Mouse (Mus musculus) forebrain, embryonic 12.5 days (tissue): ENCODE measurements around the gene Tm4sf5. TPM values are rescaled to one million over a fixed set of nuclear protein-coding genes. Genes with fewer than 3 reads are reported as not detected.

Experiments used
- polyA plus RNA-seq: library from polyadenylated mRNA; unstranded; fragments of >200 nt; fragmentation: Nextera tagmentation; extraction: Ambion mirVana; gene quantifications from 2 replicates; pipeline ENCODE4 v1.2.1, GENCODE M21; 2016

The Tm4sf5 gene
- polyA plus RNA-seq, 1 experiment from 2014 or later: 0.49 TPM

Other genes starting within 250 kb of the Tm4sf5 start
- gene Alox12, start 249.9 kb upstream of the Tm4sf5 start, polyA plus RNA-seq: 1.3 and 1.6 TPM in 2 replicates
- gene Alox12e, start 182.6 kb upstream of the Tm4sf5 start, polyA plus RNA-seq: not detected in 2 replicates
- 0.08 and 0.34 TPM in 2 replicates for gene Alox15, start 153.2 kb upstream of the Tm4sf5 start, polyA plus RNA-seq
- gene Pelp1, start 95.2 kb upstream of the Tm4sf5 start, polyA plus RNA-seq: 40.3 and 46.2 TPM in 2 replicates
- 36.9 and 40.5 TPM in 2 replicates for gene Arrb2, start 72.6 kb upstream of the Tm4sf5 start, polyA plus RNA-seq
- 32.1 and 32.5 TPM in 2 replicates for gene Med11, start 53.3 kb upstream of the Tm4sf5 start, polyA plus RNA-seq
- 0.35 and 0.43 TPM in 2 replicates for gene Zmynd15, start 45.8 kb upstream of the Tm4sf5 start, polyA plus RNA-seq
- gene Cxcl16, start 45.3 kb upstream of the Tm4sf5 start, polyA plus RNA-seq: 0.74 and 1.0 TPM in 2 replicates
- not detected in 2 replicates for gene Vmo1, start 9.4 kb downstream of the Tm4sf5 start, polyA plus RNA-seq
- not detected in 2 replicates for gene Gltpd2, start 14.0 kb downstream of the Tm4sf5 start, polyA plus RNA-seq
- 758 and 788 TPM in 2 replicates for gene Psmb6, start 20.1 kb downstream of the Tm4sf5 start, polyA plus RNA-seq
- not detected in 2 replicates for gene Gm40193, start 27.7 kb downstream of the Tm4sf5 start, polyA plus RNA-seq
- 3.4 and 4.0 TPM in 2 replicates for gene Pld2, start 34.8 kb downstream of the Tm4sf5 start, polyA plus RNA-seq
- 15.3 and 17.4 TPM in 2 replicates for gene Mink1, start 57.6 kb downstream of the Tm4sf5 start, polyA plus RNA-seq
- gene 4930544D05Rik, start 110.6 kb downstream of the Tm4sf5 start, polyA plus RNA-seq: not detected in 2 replicates
- not detected in 2 replicates for gene Chrne, start 114.0 kb downstream of the Tm4sf5 start, polyA plus RNA-seq
- gene Gp1ba, start 133.9 kb downstream of the Tm4sf5 start, polyA plus RNA-seq: 0.23 and 0.33 TPM in 2 replicates
- gene Rnf167, start 142.0 kb downstream of the Tm4sf5 start, polyA plus RNA-seq: 85.1 and 96.1 TPM in 2 replicates
- gene Slc25a11, start 142.2 kb downstream of the Tm4sf5 start, polyA plus RNA-seq: 139 and 141 TPM in 2 replicates
- 1,070 and 1,131 TPM in 2 replicates for gene Pfn1, start 149.4 kb downstream of the Tm4sf5 start, polyA plus RNA-seq
- 9.0 and 9.7 TPM in 2 replicates for gene Eno3, start 152.0 kb downstream of the Tm4sf5 start, polyA plus RNA-seq
- 144 and 149 TPM in 2 replicates for gene Spag7, start 164.2 kb downstream of the Tm4sf5 start, polyA plus RNA-seq
- gene Camta2, start 182.9 kb downstream of the Tm4sf5 start, polyA plus RNA-seq: 12.6 and 13.9 TPM in 2 replicates
- 0.55 and 0.96 TPM in 2 replicates for gene Inca1, start 194.9 kb downstream of the Tm4sf5 start, polyA plus RNA-seq
- 1.7 and 3.2 TPM in 2 replicates for gene Kif1c, start 195.3 kb downstream of the Tm4sf5 start, polyA plus RNA-seq